Mouse (Mus musculus): ENCODE data around the gene Lrp10.

The Lrp10 gene

GRCm38 (mm10) chr14:54475941-54476844 lies 12.3 kb downstream of the Lrp10 start, which contains the start of gene Rem2:
Gene Rem2 (plus strand): TSS chr14:54476100.
- DNase-seq (ENCODE audit: low read depth, low spot score), result peak; percentile 96

DNA sequence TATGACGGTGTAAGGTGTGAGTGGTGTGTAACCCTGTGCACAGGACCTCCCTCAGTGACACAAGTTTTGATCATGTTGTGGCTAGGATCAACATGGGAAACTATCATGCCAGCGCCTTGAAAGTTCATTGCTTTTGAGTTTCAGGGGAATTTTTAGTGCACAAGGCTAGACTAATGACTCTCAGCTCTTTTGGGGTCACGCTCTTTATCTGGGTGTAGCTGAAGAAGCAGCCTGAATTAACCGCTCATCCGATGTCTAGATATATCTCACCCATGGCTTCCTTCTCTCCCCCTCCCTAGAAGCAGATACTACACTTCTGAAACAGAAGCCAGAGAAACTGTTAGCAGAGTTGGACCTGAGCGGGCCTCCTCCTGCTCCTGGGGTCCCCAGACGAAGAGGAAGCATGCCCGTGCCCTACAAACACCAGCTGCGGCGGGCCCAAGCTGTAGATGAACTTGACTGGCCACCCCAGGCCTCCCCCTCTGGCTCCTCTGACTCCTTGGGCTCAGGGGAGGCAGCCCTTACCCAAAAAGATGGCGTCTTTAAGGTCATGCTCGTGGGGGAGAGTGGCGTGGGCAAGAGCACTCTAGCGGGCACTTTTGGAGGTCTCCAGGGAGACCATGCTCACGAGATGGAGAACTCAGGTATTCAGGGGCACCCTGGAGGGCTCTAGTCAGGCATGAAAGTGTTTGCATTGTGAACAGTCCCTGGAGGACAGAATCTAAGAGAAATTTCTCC lies 13.4 kb downstream of the Lrp10 start:
- no peak for DNase-seq (ENCODE audit: low read depth, low spot score)

- DNase-seq (ENCODE audit: low read depth, low spot score), result no peak
Measured at GRCm38 (mm10) chr14:54479451-54479920, 15.5 kb downstream of the Lrp10 start.

- peak; percentile 49 for DNase-seq (ENCODE audit: low read depth, low spot score)
Measured at GRCm38 (mm10) chr14:54480673-54481072, 16.7 kb downstream of the Lrp10 start.

GRCm38 (mm10) chr14:54481402-54481801 lies 17.5 kb downstream of the Lrp10 start:
- no peak for DNase-seq (ENCODE audit: low read depth, low spot score)

GRCm38 (mm10) chr14:54482498-54482897 lies 18.6 kb downstream of the Lrp10 start:
- peak; percentile 31 for DNase-seq (ENCODE audit: low read depth, low spot score)

GRCm38 (mm10) chr14:54485899-54486298 lies 22.0 kb downstream of the Lrp10 start:
- no peak for DNase-seq (ENCODE audit: low read depth, low spot score)

DNA sequence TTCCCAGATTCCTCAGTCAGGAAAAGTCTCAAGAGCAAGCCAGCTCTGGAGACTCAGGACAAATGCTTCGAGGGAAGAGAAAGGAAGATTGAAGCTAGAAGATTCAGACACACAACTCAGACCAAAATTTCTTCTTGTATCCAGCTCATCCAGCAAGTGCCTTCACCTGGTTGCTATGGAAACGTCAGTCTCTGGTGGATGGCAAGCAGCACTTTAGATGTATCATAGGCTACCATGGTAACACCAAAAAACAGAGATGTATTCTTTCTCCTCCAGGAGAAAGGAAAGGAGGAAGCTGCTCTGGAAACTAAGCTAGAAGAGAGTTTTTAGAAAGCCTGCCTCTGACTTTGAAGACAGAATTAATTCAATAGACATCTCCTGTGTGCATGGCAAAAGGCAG lies 23.8 kb downstream of the Lrp10 start:
- DNase-seq (ENCODE audit: low read depth, low spot score), result peak; percentile 66

DNA sequence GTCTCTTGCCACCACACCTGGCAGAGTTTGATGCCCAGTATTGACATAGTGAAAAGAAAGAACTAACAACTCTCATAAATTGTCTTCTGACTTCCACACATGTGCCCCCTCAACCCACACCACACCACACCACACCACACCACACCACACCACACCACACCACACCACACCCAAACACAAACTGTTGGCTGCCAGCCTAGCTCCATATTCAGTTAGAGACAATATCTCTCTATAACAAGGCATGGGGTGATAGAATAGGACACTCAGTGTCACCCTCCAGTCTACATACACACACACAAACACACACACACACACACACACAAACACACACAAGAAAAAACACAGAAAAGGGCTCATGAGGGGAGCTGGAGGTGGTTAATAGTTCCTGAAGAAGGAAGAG lies 24.4 kb downstream of the Lrp10 start:
- no peak for DNase-seq (ENCODE audit: low read depth, low spot score)

GRCm38 (mm10) chr14:54492345-54493131 lies 28.6 kb downstream of the Lrp10 start:
- DNase-seq (ENCODE audit: low read depth, low spot score), result peak; percentile 85

GRCm38 (mm10) chr14:54493236-54493635 lies 29.3 kb downstream of the Lrp10 start:
- DNase-seq (ENCODE audit: low read depth, low spot score), result no peak

- DNase-seq (ENCODE audit: low read depth, low spot score), result peak; percentile 83
Measured at GRCm38 (mm10) chr14:54494234-54494633, 30.3 kb downstream of the Lrp10 start.

DNA sequence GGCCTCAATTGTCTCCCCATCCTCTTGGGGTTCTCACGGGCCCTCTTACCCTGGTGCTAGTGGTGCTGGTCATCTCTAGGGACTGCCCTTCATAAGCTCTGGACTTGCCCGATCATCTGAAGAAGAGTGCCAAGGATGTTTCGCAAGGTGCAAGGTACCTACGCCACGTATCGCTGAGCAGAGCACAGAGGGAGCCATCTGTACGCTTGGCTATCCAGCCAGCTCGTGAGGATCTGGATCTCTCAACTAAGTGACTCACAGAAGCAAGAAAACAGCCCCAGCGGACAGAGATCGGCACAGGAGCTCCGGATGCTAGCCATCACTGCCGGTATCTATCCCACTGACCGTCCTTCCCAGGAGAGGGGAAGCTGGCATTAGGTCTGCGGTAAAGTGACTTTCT lies 32.8 kb downstream of the Lrp10 start:
- DNase-seq (ENCODE audit: low read depth, low spot score), result no peak

GRCm38 (mm10) chr14:54499330-54499729 lies 35.4 kb downstream of the Lrp10 start:
- DNase-seq (ENCODE audit: low read depth, low spot score), result no peak

DNA sequence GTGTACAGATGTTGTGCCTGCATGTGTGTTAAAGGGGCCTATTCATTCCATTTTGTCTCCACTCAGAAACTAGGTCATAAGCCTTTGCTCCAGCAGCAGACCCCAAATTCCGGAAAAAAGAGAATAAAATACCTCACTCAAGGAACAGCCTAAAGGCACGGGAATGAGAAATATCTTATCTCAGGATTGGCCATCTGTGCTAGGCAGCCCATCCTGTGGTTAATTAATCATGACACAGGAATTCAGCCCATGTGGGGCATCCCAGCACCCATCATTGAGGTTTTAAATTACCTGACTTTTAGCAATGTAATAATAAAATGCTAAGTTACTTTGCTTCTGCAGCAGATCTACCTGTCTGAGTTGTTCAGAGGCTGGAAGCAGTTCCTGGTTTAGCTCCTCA lies 37.4 kb downstream of the Lrp10 start:
- DNase-seq (ENCODE audit: low read depth, low spot score), result no peak

DNA sequence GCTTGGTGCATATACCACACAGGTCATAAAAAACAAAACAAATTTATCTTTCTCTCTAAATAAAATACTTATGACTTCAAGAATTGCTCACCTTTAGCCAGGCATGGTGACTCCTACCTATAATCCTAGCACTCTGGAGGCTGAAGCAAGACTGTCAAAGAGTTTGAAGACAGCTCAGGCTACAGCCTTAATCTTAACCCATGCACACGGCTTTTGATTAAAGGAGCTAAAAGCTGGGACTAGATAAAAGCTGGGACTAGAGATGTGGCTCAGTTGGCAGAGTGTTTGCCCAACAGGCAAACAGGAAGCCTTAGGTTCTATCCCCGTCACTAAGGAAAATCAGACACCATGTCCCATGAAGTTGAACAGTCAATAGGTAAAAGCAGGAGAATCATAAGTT lies 39.2 kb downstream of the Lrp10 start:
- no peak for DNase-seq (ENCODE audit: low read depth, low spot score)

GRCm38 (mm10) chr14:54509774-54510173 lies 45.8 kb downstream of the Lrp10 start:
- DNase-seq (ENCODE audit: low read depth, low spot score), result no peak

DNA sequence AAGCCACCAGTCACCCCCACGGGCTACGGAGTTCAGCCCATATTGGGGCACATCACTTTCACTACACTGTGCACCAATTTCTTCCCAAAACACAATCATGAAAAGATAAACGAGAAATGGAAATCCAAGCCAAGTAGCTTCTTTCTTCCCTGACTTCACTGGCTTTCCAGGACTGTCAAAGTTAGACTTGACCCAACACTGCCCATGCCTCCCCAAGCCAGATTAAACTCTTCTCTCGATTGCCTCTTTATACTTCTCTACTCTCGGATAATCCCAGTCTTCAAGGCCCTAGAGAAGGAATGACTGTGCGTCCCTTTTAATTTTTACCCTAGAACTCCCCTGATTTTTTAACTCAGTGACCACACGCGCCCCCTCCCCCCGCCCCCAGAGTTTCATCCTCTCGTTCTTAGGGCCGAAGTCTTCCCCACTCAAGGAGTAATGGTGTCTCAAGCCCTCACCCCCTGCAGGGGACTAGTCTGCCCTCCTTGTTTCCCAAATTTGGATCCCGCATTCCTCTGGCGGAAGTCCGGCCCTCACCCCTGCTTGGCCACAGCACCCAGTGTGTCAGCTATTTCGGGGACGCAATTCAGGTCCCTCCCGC lies 52.9 kb downstream of the Lrp10 start:
- DNase-seq (ENCODE audit: low read depth, low spot score), result no peak
